Mouse (Mus musculus): ENCODE data around the gene Sirt7. TPM values are rescaled to one million over a fixed set of nuclear protein-coding genes. Genes with fewer than 3 reads are reported as not detected.
A peak's percentile ranks its signal among the peaks of the same experiment; 100 is the strongest.

The Sirt7 gene
- polyA plus RNA-seq, 1 experiment, result 10.8 TPM

GRCm38 (mm10) chr11:120616617-120617294, 8.3 kb downstream of the Sirt7 start:
- TF ChIP-seq EP300 (IDR thresholded peaks at IDR 0.05; ENCODE audit: insufficient read depth, low read depth, low read length) (no peak), CTCF (IDR thresholded peaks at IDR 0.05; ENCODE audit: low read depth, low read length) (no peak), POLR2A (IDR thresholded peaks at IDR 0.05; ENCODE audit: insufficient read depth, low read length) (no peak)
- H3K4me3 ChIP-seq (ENCODE audit: low read depth, low read length), result peak overlapping the region; percentile 83
- H3K4me1 ChIP-seq (ENCODE audit: control insufficient read depth, insufficient read depth, low read length), result peaks cover 4% of the 10 kb centered on the region
- H3K27ac ChIP-seq (ENCODE audit: insufficient read depth, low read length), result peak overlapping the region; percentile 4; the same call in 1 of the 2 replicates
- peaks cover 10% of the 10 kb centered on the region for H3K36me3 ChIP-seq (ENCODE audit: control insufficient read depth, insufficient read depth, low read length, poor library complexity, severe bottlenecking)
- H3K9me3 ChIP-seq (replicated peaks; ENCODE audit: control insufficient read depth, insufficient read depth, low read length, poor library complexity, severe bottlenecking), result no peaks in the 10 kb centered on the region
- no peaks in the 10 kb centered on the region for H3K27me3 ChIP-seq (ENCODE audit: control insufficient read depth, insufficient read depth, low read length, poor library complexity, severe bottlenecking)
- peak overlapping the region; percentile 65 for H3K9ac ChIP-seq (ENCODE audit: low read depth, poor library complexity, severe bottlenecking)

DNA sequence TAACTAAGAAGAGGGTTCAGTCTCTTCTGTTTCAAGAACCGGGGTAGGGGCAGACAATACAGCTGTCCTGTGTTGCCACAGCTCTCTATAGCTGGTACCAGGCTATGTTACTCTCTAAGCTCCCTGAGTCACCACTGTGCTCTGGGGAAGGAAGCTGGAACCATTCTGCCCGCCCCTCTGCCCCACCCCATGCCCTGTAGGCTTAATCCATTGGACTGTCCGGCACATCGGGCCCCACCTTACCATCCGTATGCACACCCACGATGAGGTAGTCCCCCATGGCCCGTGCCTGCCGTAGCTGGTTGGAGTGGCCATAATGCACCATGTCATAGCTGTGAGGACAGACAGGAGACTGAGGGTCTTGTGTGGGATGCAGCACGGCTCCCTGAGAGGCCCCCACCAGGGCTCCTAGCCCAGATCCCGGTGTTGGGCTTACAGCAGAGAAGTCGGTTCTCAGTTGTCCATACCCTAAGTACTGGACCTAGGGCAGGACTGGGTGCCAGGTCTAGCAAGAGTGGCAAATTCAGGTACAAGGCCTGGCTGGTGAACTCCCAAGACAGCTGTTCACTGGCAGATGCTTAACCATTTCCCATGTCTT, 9.3 kb downstream of the Sirt7 start:
- Histone ChIP-seq H3K9ac (ENCODE audit: low read depth, poor library complexity, severe bottlenecking) (no peak overlapping the region), H3K4me1 (ENCODE audit: control insufficient read depth, insufficient read depth, low read length) (peaks cover 4% of the 10 kb centered on the region), H3K27ac (ENCODE audit: insufficient read depth, low read length) (no peak overlapping the region), H3K27me3 (ENCODE audit: control insufficient read depth, insufficient read depth, low read length, poor library complexity, severe bottlenecking) (no peaks in the 10 kb centered on the region), H3K4me3 (ENCODE audit: low read depth, low read length) (no peak overlapping the region), H3K36me3 (ENCODE audit: control insufficient read depth, insufficient read depth, low read length, poor library complexity, severe bottlenecking) (peaks cover 18% of the 10 kb centered on the region), H3K9me3 (replicated peaks; ENCODE audit: control insufficient read depth, insufficient read depth, low read length, poor library complexity, severe bottlenecking) (no peaks in the 10 kb centered on the region)
- TF ChIP-seq EP300 (IDR thresholded peaks at IDR 0.05; ENCODE audit: insufficient read depth, low read depth, low read length), result no peak
- no peak for TF ChIP-seq POLR2A (IDR thresholded peaks at IDR 0.05; ENCODE audit: insufficient read depth, low read length)
- TF ChIP-seq CTCF (IDR thresholded peaks at IDR 0.05; ENCODE audit: low read depth, low read length), result no peak

DNA sequence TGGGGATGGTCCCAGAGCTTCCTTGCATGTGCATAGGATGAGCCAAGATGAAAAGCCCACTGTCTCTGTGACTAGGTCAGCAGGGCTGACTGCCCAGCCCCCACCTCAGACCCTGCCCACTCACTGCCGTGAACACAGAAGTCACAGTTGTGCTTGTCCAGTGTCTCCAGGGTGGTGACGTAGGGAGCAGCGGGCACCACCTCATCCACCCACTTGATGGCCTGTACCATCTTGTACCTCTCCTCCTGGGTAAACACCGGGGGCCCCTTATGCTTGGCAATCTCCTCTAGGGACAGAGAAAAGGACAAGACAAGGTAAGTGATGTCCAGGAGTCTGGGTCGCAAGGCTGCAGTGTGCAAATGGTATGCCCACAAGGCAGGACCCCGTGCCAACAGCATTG, 9.9 kb downstream of the Sirt7 start:
- H3K27ac ChIP-seq (ENCODE audit: insufficient read depth, low read length), result no peak overlapping the region
- no peaks in the 10 kb centered on the region for H3K27me3 ChIP-seq (ENCODE audit: control insufficient read depth, insufficient read depth, low read length, poor library complexity, severe bottlenecking)
- peaks cover 18% of the 10 kb centered on the region for H3K36me3 ChIP-seq (ENCODE audit: control insufficient read depth, insufficient read depth, low read length, poor library complexity, severe bottlenecking)
- H3K9me3 ChIP-seq (replicated peaks; ENCODE audit: control insufficient read depth, insufficient read depth, low read length, poor library complexity, severe bottlenecking), result no peaks in the 10 kb centered on the region
- no peak overlapping the region for H3K4me3 ChIP-seq (ENCODE audit: low read depth, low read length)
- H3K9ac ChIP-seq (ENCODE audit: low read depth, poor library complexity, severe bottlenecking), result no peak overlapping the region
- peaks cover 4% of the 10 kb centered on the region for H3K4me1 ChIP-seq (ENCODE audit: control insufficient read depth, insufficient read depth, low read length)
- TF ChIP-seq CTCF (IDR thresholded peaks at IDR 0.05; ENCODE audit: low read depth, low read length) (no peak), EP300 (IDR thresholded peaks at IDR 0.05; ENCODE audit: insufficient read depth, low read depth, low read length) (no peak), POLR2A (IDR thresholded peaks at IDR 0.05; ENCODE audit: insufficient read depth, low read length) (no peak)

GRCm38 (mm10) chr11:120613976-120614375, 11.1 kb downstream of the Sirt7 start:
- H3K4me3 ChIP-seq (ENCODE audit: low read depth, low read length), result no peak overlapping the region
- H3K9me3 ChIP-seq (replicated peaks; ENCODE audit: control insufficient read depth, insufficient read depth, low read length, poor library complexity, severe bottlenecking), result no peaks in the 10 kb centered on the region
- H3K4me1 ChIP-seq (ENCODE audit: control insufficient read depth, insufficient read depth, low read length), result peaks cover 2% of the 10 kb centered on the region
- H3K27me3 ChIP-seq (ENCODE audit: control insufficient read depth, insufficient read depth, low read length, poor library complexity, severe bottlenecking), result no peaks in the 10 kb centered on the region
- TF ChIP-seq EP300 (IDR thresholded peaks at IDR 0.05; ENCODE audit: insufficient read depth, low read depth, low read length) (no peak), CTCF (IDR thresholded peaks at IDR 0.05; ENCODE audit: low read depth, low read length) (no peak), POLR2A (IDR thresholded peaks at IDR 0.05; ENCODE audit: insufficient read depth, low read length) (no peak)
- H3K36me3 ChIP-seq (ENCODE audit: control insufficient read depth, insufficient read depth, low read length, poor library complexity, severe bottlenecking), result peaks cover 18% of the 10 kb centered on the region
- no peak overlapping the region for H3K9ac ChIP-seq (ENCODE audit: low read depth, poor library complexity, severe bottlenecking)
- no peak overlapping the region for H3K27ac ChIP-seq (ENCODE audit: insufficient read depth, low read length)

GRCm38 (mm10) chr11:120613481-120613972, 11.5 kb downstream of the Sirt7 start:
- Histone ChIP-seq H3K4me1 (ENCODE audit: control insufficient read depth, insufficient read depth, low read length) (peaks cover 2% of the 10 kb centered on the region), H3K27me3 (ENCODE audit: control insufficient read depth, insufficient read depth, low read length, poor library complexity, severe bottlenecking) (no peaks in the 10 kb centered on the region), H3K4me3 (ENCODE audit: low read depth, low read length) (no peak overlapping the region), H3K27ac (ENCODE audit: insufficient read depth, low read length) (no peak overlapping the region), H3K36me3 (ENCODE audit: control insufficient read depth, insufficient read depth, low read length, poor library complexity, severe bottlenecking) (peaks cover 18% of the 10 kb centered on the region), H3K9me3 (replicated peaks; ENCODE audit: control insufficient read depth, insufficient read depth, low read length, poor library complexity, severe bottlenecking) (no peaks in the 10 kb centered on the region), H3K9ac (ENCODE audit: low read depth, poor library complexity, severe bottlenecking) (no peak overlapping the region)
- TF ChIP-seq EP300 (IDR thresholded peaks at IDR 0.05; ENCODE audit: insufficient read depth, low read depth, low read length), result no peak

DNA sequence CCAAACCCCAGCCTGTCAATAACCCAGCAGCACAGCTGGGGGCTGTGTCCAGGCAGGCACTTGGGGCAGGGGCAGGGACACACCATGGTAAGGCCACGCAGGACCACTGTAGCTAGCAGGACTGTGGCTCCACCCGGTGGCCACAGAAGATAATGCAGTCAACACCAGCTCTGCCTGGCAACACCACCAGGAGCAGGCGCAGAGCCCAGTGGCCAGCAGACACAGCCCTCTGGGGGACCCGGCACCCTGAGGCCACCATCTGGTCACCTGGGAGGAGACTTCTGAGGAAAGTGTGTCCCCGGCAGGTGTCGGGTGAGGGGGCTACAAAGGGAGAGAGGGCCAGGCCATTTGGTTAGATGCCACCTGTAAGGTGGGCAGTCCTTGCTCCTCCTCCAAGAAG, 12.3 kb downstream of the Sirt7 start:
- peaks cover 18% of the 10 kb centered on the region for H3K36me3 ChIP-seq (ENCODE audit: control insufficient read depth, insufficient read depth, low read length, poor library complexity, severe bottlenecking)
- H3K4me3 ChIP-seq (ENCODE audit: low read depth, low read length), result no peak overlapping the region
- H3K27ac ChIP-seq (ENCODE audit: insufficient read depth, low read length), result no peak overlapping the region
- peaks cover 2% of the 10 kb centered on the region for H3K4me1 ChIP-seq (ENCODE audit: control insufficient read depth, insufficient read depth, low read length)
- H3K9ac ChIP-seq (ENCODE audit: low read depth, poor library complexity, severe bottlenecking), result no peak overlapping the region
- peak; percentile 92 for TF ChIP-seq CTCF (IDR thresholded peaks at IDR 0.05; ENCODE audit: low read depth, low read length)
- no peak for TF ChIP-seq POLR2A (IDR thresholded peaks at IDR 0.05; ENCODE audit: insufficient read depth, low read length)
- H3K27me3 ChIP-seq (ENCODE audit: control insufficient read depth, insufficient read depth, low read length, poor library complexity, severe bottlenecking), result no peaks in the 10 kb centered on the region
- no peaks in the 10 kb centered on the region for H3K9me3 ChIP-seq (replicated peaks; ENCODE audit: control insufficient read depth, insufficient read depth, low read length, poor library complexity, severe bottlenecking)
